Mouse (Mus musculus) neural tube, embryonic 15.5 days (tissue): ENCODE measurements around the gene Kcnc3. TPM values are rescaled to one million over a fixed set of nuclear protein-coding genes. Genes with fewer than 3 reads are reported as not detected.

Experiments used
- ATAC-seq: fragments of 200-750 bp; cut with Nextera tagmentation; 2 replicates; pipeline ENCODE4 v1.8.0; 2017; ENCODE audit warnings: mild to moderate bottlenecking, moderate TSS enrichment, moderate library complexity; ENCODE audit not compliant: low FRiP score
- H3K27ac ChIP-seq: fragments of 300-500 bp; sonication (generic); replicated peaks from 2 replicates; pipeline ENCODE4 v1.5.1; 2015; ENCODE audit warnings: mild to moderate bottlenecking, inconsistent platforms
- H3K27me3 ChIP-seq: fragments of 300-500 bp; sonication (generic); replicated peaks from 2 replicates; pipeline ENCODE4 v1.6.1; 2015; ENCODE audit warnings: inconsistent platforms
- H3K36me3 ChIP-seq: fragments of 300-500 bp; sonication (generic); 2 replicates; pipeline ENCODE4 v1.6.1; 2015; ENCODE audit warnings: inconsistent platforms
- H3K4me1 ChIP-seq: fragments of 300-500 bp; sonication (generic); 2 replicates; pipeline ENCODE4 v1.6.1; 2015; ENCODE audit warnings: inconsistent platforms
- H3K4me2 ChIP-seq: fragments of 300-500 bp; sonication (generic); 2 replicates; pipeline ENCODE4 v1.6.1; 2015; ENCODE audit warnings: inconsistent platforms, mild to moderate bottlenecking, moderate library complexity
- H3K4me3 ChIP-seq: fragments of 300-500 bp; sonication (generic); replicated peaks from 2 replicates; pipeline ENCODE4 v1.5.1; 2015; ENCODE audit warnings: mild to moderate bottlenecking, inconsistent platforms
- H3K9ac ChIP-seq: fragments of 300-500 bp; sonication (generic); replicated peaks from 2 replicates; pipeline ENCODE4 v1.6.1; 2015; ENCODE audit warnings: mild to moderate bottlenecking, inconsistent platforms
- H3K9me3 ChIP-seq: fragments of 300-500 bp; sonication (generic); replicated peaks from 2 replicates; pipeline ENCODE4 v1.6.1; 2016; ENCODE audit warnings: inconsistent platforms
- WGBS: fragments of 180-500 bp; shearing (Covaris S2); methylation state at CpG from one replicate; pipeline ENCODE4 v1.1.7; 2015; ENCODE audit warnings: mixed read lengths; 5-methylcytosine and 5-hydroxymethylcytosine counted together
- polyA plus RNA-seq: library from polyadenylated mRNA; unstranded; fragments of >200 nt; fragmentation: Nextera tagmentation; extraction: Ambion mirVana; gene quantifications from 2 replicates; pipeline ENCODE4 v1.2.1, GENCODE M21; 2015

The Kcnc3 gene
- polyA plus RNA-seq, 1 experiment from 2014 or later, result 8.0 TPM

- Histone ChIP-seq H3K9ac (no peak overlapping the region), H3K4me1 (no peaks in the 10 kb centered on the region), H3K4me2 (no peak overlapping the region), H3K4me3 (no peak overlapping the region), H3K36me3 (no peaks in the 10 kb centered on the region), H3K27me3 (peaks cover 9% of the 10 kb centered on the region; the same call in 1 of the 2 replicates), H3K9me3 (no peaks in the 10 kb centered on the region), H3K27ac (no peak overlapping the region)
- WGBS, result 77% methylated on average over 7 of the region's 7 CpGs
- ATAC-seq, result no peak
Observed at GRCm38 (mm10) chr7:44651416-44651815, 61.0 kb downstream of the Kcnc3 start.

- Histone ChIP-seq H3K27ac (no peak overlapping the region), H3K9me3 (no peaks in the 10 kb centered on the region), H3K4me3 (no peak overlapping the region), H3K4me2 (no peak overlapping the region), H3K36me3 (no peaks in the 10 kb centered on the region), H3K4me1 (no peaks in the 10 kb centered on the region), H3K9ac (no peak overlapping the region), H3K27me3 (peaks cover 9% of the 10 kb centered on the region; the same call in 1 of the 2 replicates)
- WGBS, result 58% methylated on average over 8 of the region's 8 CpGs
- ATAC-seq, result no peak
Observed at GRCm38 (mm10) chr7:44653773-44654172, 63.3 kb downstream of the Kcnc3 start.

Other genes starting within 250 kb of the Kcnc3 start
- gene Syt3, start 206.6 kb upstream of the Kcnc3 start, polyA plus RNA-seq, result 67.0 and 75.4 TPM in 2 replicates
- gene 1700008O03Rik, start 204.8 kb upstream of the Kcnc3 start, polyA plus RNA-seq, result 2.5 and 3.4 TPM in 2 replicates
- 11.0 and 14.9 TPM in 2 replicates for gene Lrrc4b, start 161.6 kb upstream of the Kcnc3 start, polyA plus RNA-seq
- gene Aspdh, start 125.3 kb upstream of the Kcnc3 start, polyA plus RNA-seq, result 2.2 and 4.2 TPM in 2 replicates
- 45.2 and 51.0 TPM in 2 replicates for gene Josd2, start 122.7 kb upstream of the Kcnc3 start, polyA plus RNA-seq
- gene Emc10, start 94.1 kb upstream of the Kcnc3 start, polyA plus RNA-seq, result 144 and 157 TPM in 2 replicates
- 22.6 and 23.2 TPM in 2 replicates for gene Fam71e1, start 94.1 kb upstream of the Kcnc3 start, polyA plus RNA-seq
- 0.14 and 0.36 TPM in 2 replicates for gene Mybpc2, start 66.0 kb upstream of the Kcnc3 start, polyA plus RNA-seq
- 7.5 TPM in 1 of 2 replicates, not detected in the other for gene Spib, start 58.6 kb upstream of the Kcnc3 start, polyA plus RNA-seq
- 18.8 and 38.9 TPM in 2 replicates for gene Pold1, start 41.8 kb upstream of the Kcnc3 start, polyA plus RNA-seq
- gene Nr1h2, start 36.7 kb upstream of the Kcnc3 start, polyA plus RNA-seq, result 54.0 and 62.0 TPM in 2 replicates
- gene Napsa, start 18.3 kb upstream of the Kcnc3 start, polyA plus RNA-seq, result 1.1 and 4.9 TPM in 2 replicates
- gene Myh14, start 80.2 kb downstream of the Kcnc3 start, polyA plus RNA-seq, result 4.8 and 6.0 TPM in 2 replicates
- not detected in 2 replicates for gene Izumo2, start 118.1 kb downstream of the Kcnc3 start, polyA plus RNA-seq
- 28.9 and 29.7 TPM in 2 replicates for gene Vrk3, start 157.7 kb downstream of the Kcnc3 start, polyA plus RNA-seq
- 1.1 and 1.4 TPM in 2 replicates for gene Zfp473, start 160.4 kb downstream of the Kcnc3 start, polyA plus RNA-seq
- gene Nup62, start 225.4 kb downstream of the Kcnc3 start, polyA plus RNA-seq, result 40.7 and 58.0 TPM in 2 replicates
- 0.78 and 4.7 TPM in 2 replicates for gene Il4i1, start 225.7 kb downstream of the Kcnc3 start, polyA plus RNA-seq
- gene Atf5, start 226.0 kb downstream of the Kcnc3 start, polyA plus RNA-seq, result 3.6 and 4.1 TPM in 2 replicates